Mouse (Mus musculus): ENCODE data around the gene Dclk1.

Dclk1 gene

GRCm38 (mm10) chr3:55451877-55452276, 209.7 kb downstream of the Dclk1 start:
- no peak for DNase-seq (ENCODE audit: low spot score)

DNA sequence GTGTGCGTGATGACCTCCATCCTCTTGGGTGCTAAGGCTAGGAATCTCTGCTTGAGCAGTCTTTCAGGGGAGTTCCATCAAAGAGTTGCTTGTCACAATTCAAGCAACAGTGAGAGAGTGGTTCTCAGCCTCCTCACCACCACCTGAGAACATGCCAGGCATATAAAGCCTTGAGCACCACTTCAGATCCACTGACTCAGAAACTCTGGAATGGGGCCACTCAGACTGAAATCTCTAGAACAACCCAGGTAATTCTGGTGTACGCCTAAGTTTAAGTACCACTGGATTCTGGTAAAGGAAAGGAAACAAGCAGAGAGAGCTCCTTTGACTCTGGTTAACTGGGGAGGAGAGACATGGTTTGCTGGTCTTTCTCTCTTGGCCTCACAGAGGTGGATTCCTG, 210.3 kb downstream of the Dclk1 start:
- no peak for DNase-seq (ENCODE audit: low spot score)

- no peak for DNase-seq (ENCODE audit: low spot score)
Observed at GRCm38 (mm10) chr3:55461092-55461491, 218.9 kb downstream of the Dclk1 start.

DNA sequence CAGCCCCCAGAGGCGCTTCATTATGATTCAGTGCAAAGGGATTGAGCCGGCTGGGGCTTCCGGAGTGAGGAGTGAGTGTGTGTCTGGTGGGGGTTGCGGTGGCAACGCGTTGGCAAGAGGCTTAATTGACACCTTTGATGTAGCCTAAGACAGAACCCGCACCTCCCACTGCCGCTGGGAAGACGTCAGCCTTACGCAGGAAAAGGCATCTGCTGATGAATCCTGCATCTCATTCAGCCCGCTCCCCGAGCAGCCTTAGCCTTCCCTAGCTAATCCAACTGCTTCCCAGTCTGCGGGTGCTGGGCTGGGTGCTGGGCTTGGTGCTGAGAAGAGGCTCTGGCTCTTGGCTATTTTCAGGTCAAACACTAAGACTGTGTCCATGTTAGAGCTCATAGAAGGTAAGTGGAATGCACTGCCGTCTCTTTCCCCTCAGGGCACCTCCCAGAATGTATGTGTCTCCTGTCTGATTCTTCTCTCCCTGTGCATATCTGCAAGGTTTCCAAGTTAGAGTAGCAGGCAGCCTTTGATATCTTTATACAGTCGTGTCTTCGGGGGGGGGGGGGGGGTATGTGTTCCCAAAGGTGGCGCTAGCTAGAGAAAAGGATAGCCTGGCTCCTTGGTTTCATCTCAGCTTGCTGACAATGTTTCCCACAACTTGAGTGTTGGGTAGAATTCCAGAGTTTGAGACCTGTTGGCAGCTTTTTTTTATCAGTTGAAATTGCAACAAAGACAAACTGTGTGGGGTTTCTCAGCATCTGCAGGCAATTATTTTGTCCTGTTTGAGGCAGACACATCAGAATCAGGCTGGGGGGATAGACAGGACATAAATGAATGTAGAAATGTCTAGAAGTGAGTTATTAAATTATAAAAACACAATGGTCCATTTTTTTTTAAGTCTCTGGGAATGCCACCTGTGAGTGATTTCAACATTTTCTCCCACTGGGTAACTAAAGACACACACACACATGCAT, 219.8 kb downstream of the Dclk1 start:
- peak; percentile 21 for DNase-seq (ENCODE audit: low spot score)

DNA sequence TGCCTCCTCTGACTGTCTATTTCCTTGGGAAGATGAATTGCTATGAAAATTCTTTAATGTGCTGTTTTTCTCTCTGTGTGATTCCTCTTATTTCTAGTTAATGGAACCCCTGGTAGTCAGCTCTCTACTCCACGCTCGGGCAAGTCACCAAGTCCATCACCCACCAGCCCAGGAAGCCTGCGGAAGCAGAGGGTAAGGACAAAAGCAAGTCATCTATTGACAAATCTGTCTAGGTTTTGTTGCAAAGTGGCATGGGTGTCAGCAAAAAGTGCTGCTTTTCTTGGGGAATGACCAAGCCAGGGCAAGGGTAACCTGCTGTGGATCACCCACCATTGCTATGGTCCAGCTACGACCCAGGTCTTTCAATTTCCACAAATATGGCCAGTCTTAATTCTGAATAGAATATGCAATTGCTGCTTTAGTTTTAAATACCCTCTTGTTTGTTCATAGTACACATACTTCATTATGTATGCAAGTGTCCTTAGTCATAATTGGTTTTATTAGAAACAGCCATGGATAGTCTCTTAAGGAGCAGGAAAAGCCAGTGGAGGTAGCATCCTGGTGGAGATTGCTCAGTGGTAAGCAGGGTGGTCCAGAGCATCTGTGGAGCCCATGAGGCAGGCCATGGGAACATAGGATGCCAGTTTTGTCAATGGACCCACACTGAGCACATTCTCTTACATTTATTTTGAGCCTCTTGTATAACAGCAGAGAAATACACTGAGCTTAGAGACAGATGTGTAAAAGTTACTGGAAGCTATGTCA, 220.9 kb downstream of the Dclk1 start:
- no peak for DNase-seq (ENCODE audit: low spot score)

DNA sequence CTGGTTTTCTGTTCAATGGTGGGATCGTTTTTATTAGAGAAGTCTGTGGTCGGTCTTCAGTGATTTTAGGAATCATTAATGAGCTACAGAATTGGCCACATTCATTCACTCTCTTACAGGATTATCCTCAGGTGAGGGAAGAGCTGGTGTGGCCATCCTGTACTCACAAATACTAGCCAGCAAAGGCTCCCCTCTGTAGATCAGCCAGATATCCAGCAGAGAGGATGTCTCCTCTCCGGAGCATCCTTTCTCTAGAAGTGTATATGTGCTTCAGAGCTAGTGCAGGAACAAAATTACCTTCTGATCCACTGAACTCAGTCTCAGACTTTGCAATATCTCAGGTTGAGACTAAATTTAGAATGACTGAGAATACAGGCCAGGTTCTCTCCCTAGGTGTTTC, 222.1 kb downstream of the Dclk1 start:
- DNase-seq (ENCODE audit: low spot score), result no peak

DNA sequence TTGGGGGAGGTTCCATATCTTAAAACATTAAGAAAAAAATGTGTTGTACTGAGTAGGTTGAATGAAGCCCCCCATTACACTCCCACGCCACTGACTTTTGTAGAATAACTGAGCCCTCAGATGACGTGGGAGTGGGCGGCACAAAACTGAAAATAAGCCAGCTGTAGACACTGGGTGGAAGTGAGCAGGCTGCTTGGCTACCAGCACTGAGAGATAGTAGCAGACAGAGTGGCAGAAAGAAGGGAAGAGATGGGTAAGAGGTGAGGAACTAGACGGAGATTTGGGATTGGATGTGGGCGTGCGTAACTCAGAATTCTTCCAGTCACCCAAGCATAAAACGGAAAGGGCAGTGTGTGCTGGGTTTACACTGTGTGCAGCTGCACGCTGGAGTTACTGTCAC, 223.6 kb downstream of the Dclk1 start:
- no peak for DNase-seq (ENCODE audit: low spot score)

GRCm38 (mm10) chr3:55466348-55466747, 224.2 kb downstream of the Dclk1 start:
- no peak for DNase-seq (ENCODE audit: low spot score)

- no peak for DNase-seq (ENCODE audit: low spot score)
Observed at GRCm38 (mm10) chr3:55472110-55472509, 229.9 kb downstream of the Dclk1 start, which contains the start of gene Gm21954. Gene Gm21954 (minus strand): TSS chr3:55472210.

- DNase-seq (ENCODE audit: low spot score), result no peak
Observed at GRCm38 (mm10) chr3:55473146-55473545, 231.0 kb downstream of the Dclk1 start.

- no peak for DNase-seq (ENCODE audit: low spot score)
Observed at GRCm38 (mm10) chr3:55476694-55477093, 234.5 kb downstream of the Dclk1 start.

DNA sequence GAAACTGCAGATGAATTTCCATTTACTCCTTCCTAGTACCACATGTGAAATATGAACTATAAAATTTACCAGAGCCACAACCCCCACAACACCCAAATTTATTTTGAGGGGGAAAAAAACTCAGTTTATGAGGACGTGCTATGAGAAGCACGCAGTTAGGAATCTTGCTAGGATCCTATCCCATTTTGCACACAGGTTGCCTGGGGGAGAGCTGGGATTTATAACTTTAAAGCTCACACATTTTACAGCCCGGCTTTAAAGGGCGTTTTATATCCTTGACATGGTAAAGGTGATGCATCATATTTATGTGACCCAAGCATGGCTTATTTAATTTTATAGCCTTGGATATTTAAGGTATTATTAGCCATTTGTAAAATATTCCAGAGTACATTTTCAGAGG, 237.1 kb downstream of the Dclk1 start:
- DNase-seq (ENCODE audit: low spot score), result no peak

- DNase-seq (ENCODE audit: low spot score), result no peak
Observed at GRCm38 (mm10) chr3:55481140-55481539, 239.0 kb downstream of the Dclk1 start.

GRCm38 (mm10) chr3:55483328-55483727, 241.2 kb downstream of the Dclk1 start:
- no peak for DNase-seq (ENCODE audit: low spot score)

GRCm38 (mm10) chr3:55489231-55489990, 247.2 kb downstream of the Dclk1 start:
- no peak for DNase-seq (ENCODE audit: low spot score)

- no peak for DNase-seq (ENCODE audit: low spot score)
Observed at GRCm38 (mm10) chr3:55492021-55492420, 249.9 kb downstream of the Dclk1 start.

GRCm38 (mm10) chr3:55494348-55494747, 252.2 kb downstream of the Dclk1 start:
- no peak for DNase-seq (ENCODE audit: low spot score)

DNA sequence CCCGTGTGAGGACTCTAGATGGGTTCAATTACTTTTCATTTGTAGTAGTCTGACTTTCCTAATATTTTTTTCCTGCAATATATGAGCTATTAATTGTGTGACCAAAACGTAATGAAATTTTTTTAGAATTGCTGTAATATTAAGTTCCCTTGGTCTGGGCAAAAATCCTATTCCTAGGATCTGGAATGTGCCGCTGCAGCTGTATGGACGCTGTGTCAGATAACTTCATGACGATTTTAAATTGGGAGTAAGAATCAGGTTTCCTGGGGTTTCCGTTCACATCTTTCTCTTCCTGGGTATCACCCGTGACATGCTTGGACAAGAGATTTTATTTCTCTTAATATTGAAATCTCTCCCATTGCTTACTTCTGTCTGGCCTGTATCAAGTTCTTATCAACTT, 253.1 kb downstream of the Dclk1 start:
- no peak for DNase-seq (ENCODE audit: low spot score)

GRCm38 (mm10) chr3:55495866-55496265, 253.7 kb downstream of the Dclk1 start:
- no peak for DNase-seq (ENCODE audit: low spot score)

- no peak for DNase-seq (ENCODE audit: low spot score)
Observed at GRCm38 (mm10) chr3:55496462-55496941, 254.3 kb downstream of the Dclk1 start.

DNA sequence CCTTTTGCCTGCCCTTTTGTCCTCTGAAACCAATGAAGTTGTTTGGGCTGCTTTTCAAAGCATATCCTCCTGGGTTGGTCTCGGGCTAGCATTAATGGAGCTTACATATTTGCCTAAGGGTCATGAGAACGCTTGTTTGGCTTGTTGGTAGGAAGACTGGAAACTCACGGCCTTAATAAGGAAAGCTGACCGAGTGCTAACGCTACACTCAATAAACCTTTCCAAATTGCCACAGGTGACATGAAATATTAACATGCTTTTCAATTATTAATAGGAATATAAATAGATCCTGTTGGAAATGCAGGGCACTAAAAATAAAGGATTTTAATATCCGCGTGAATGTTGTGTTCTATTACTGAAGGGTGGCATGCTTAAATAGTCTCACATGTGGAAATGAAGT, 257.1 kb downstream of the Dclk1 start:
- DNase-seq (ENCODE audit: low spot score), result no peak

- no peak for DNase-seq (ENCODE audit: low spot score)
Observed at GRCm38 (mm10) chr3:55510198-55510597, 268.0 kb downstream of the Dclk1 start.

Measured in ovary, postnatal 36 days (tissue).